Mouse (Mus musculus): ENCODE results near the gene 4933430I17Rik. TPM values are rescaled to one million over a fixed set of nuclear protein-coding genes. Genes with fewer than 3 reads are reported as not detected.
"Not testable (repeated sequence)": the region's sequence is repeated elsewhere in the genome, so short reads cannot be mapped to it uniquely, and the experiment has no call there.

4933430I17Rik gene
- total RNA-seq, 2 experiments from 2014 or later = not detected

- no peak for ATAC-seq (replicated peaks; ENCODE audit: low FRiP score, poor library complexity, severe bottlenecking)
These were observed 65.7 kb downstream of the 4933430I17Rik start for GRCm38 (mm10) chr4:62590878-62591277.

DNA sequence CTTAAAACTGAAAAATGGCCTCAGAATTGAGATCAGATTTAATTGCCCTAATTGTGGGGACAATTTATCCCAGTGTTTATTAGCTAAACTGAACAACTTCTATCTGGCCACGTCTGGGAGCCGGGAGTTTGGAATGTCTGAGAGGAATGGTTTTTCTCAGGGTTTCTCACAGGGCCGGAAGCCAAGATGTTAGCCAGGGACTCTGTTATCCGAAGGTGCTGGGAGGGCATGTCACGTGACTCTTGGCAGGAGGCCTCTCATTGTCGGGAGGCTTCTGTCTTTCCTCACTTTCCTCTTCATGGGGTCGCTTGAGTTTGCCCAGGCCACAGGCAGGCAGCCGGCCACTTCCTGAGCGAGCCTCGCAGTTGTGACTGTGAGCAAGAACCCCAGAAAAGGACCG is 66.2 kb downstream of the 4933430I17Rik start:
- ATAC-seq (replicated peaks; ENCODE audit: low FRiP score, poor library complexity, severe bottlenecking) = no peak

DNA sequence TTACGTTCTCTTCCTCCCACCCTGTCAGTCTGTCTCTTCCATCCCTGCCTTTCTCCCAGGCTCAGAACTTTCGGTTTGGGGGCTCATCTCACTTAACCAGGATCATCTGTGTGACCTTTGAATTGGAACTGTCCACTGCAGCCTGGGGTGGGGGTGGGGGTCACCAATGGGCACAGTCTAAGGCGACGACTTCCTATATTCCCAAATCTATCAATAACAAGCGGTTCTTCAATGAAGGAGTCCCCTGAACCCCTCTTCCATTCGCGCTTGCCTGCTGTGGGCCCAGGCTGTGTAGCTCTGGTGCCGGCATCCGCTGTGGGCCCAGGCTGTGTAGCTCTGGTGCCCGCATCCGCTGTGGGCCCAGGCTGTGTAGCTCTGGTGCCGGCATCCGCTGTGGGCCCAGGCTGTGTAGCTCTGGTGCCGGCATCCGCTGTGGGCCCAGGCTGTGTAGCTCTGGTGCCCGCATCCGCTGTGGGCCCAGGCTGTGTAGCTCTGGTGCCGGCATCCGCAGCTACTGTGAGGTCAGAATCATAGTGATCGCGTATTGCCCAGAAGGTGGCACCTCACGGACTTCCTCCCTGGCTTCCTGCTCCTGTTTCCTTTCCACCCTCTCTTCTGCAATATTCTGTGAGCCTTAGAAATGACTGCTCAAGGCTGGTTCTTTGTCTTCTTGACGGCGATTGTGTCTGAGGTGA is 68.5 kb downstream of the 4933430I17Rik start:
- not testable (repeated sequence) for ATAC-seq (replicated peaks; ENCODE audit: low FRiP score, poor library complexity, severe bottlenecking)

- no peak for ATAC-seq (replicated peaks; ENCODE audit: low FRiP score, poor library complexity, severe bottlenecking)
These were observed 69.3 kb downstream of the 4933430I17Rik start for GRCm38 (mm10) chr4:62594442-62594841.

DNA sequence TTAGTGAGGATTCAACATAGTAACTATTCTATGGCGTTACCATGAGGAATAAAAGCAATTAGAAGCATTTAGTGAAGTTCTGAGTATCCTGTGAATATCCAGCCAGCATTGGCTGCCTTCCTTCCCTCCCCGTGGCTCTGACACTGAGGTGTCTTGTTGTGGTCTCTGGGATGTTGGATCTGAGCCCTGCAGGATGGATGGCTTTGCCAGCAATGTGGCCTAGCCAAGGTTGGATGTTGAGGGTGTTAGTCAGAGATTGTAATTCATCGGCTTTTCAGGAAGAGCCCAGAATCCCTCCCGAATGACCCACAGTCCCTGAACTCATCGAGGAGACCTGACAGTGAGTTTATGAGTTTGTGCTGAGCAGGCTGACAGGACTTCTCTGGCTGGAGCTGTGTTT is 70.9 kb downstream of the 4933430I17Rik start:
- no peak for ATAC-seq (replicated peaks; ENCODE audit: low FRiP score, poor library complexity, severe bottlenecking)

Other genes starting within 250 kb of the 4933430I17Rik start
- gene Fkbp15, start 164.8 kb upstream of the 4933430I17Rik start, total RNA-seq (2015; ENCODE audit: low replicate concordance) = 15.0 and 25.9 TPM in 2 replicates
- 29.0 and 31.6 TPM in 2 replicates for gene Fkbp15, start 164.8 kb upstream of the 4933430I17Rik start, total RNA-seq (2017; ENCODE audit: low replicate concordance)
- 2.7 and 5.2 TPM in 2 replicates for gene Slc31a1, start 164.6 kb upstream of the 4933430I17Rik start, total RNA-seq (2015; ENCODE audit: low replicate concordance)
- gene Slc31a1, start 164.6 kb upstream of the 4933430I17Rik start, total RNA-seq (2017; ENCODE audit: low replicate concordance) = 3.7 and 5.4 TPM in 2 replicates
- 33.4 and 49.1 TPM in 2 replicates for gene Cdc26, start 116.7 kb upstream of the 4933430I17Rik start, total RNA-seq (2015; ENCODE audit: low replicate concordance)
- gene Cdc26, start 116.7 kb upstream of the 4933430I17Rik start, total RNA-seq (2017; ENCODE audit: low replicate concordance) = 30.9 and 33.0 TPM in 2 replicates
- 1.3 and 2.7 TPM in 2 replicates for gene Prpf4, start 116.6 kb upstream of the 4933430I17Rik start, total RNA-seq (2015; ENCODE audit: low replicate concordance)
- gene Prpf4, start 116.6 kb upstream of the 4933430I17Rik start, total RNA-seq (2017; ENCODE audit: low replicate concordance) = 7.0 and 12.5 TPM in 2 replicates
- not detected in 2 replicates for gene Rnf183, start 90.1 kb upstream of the 4933430I17Rik start, total RNA-seq (2015; ENCODE audit: low replicate concordance)
- gene Rnf183, start 90.1 kb upstream of the 4933430I17Rik start, total RNA-seq (2017; ENCODE audit: low replicate concordance) = not detected in 2 replicates
- 0.63 TPM in 1 of 2 replicates, not detected in the other for gene Wdr31, start 54.5 kb upstream of the 4933430I17Rik start, total RNA-seq (2015; ENCODE audit: low replicate concordance)
- gene Wdr31, start 54.5 kb upstream of the 4933430I17Rik start, total RNA-seq (2017; ENCODE audit: low replicate concordance) = 0.42 TPM in 1 of 2 replicates, not detected in the other
- gene Bspry, start 45.3 kb upstream of the 4933430I17Rik start, total RNA-seq (2015; ENCODE audit: low replicate concordance) = not detected in 2 replicates
- not detected in 2 replicates for gene Bspry, start 45.3 kb upstream of the 4933430I17Rik start, total RNA-seq (2017; ENCODE audit: low replicate concordance)
- not detected in 2 replicates for gene Hdhd3, start 21.9 kb upstream of the 4933430I17Rik start, total RNA-seq (2015; ENCODE audit: low replicate concordance)
- gene Hdhd3, start 21.9 kb upstream of the 4933430I17Rik start, total RNA-seq (2017; ENCODE audit: low replicate concordance) = 1.0 TPM in 1 of 2 replicates, not detected in the other
- gene Alad, start 5.5 kb upstream of the 4933430I17Rik start, total RNA-seq (2015; ENCODE audit: low replicate concordance) = 105 and 125 TPM in 2 replicates
- gene Alad, start 5.5 kb upstream of the 4933430I17Rik start, total RNA-seq (2017; ENCODE audit: low replicate concordance) = 81.9 and 128 TPM in 2 replicates
- gene Pole3, start 301 bp upstream of the 4933430I17Rik start, total RNA-seq (2015; ENCODE audit: low replicate concordance) = 21.3 and 30.7 TPM in 2 replicates
- 14.1 and 17.3 TPM in 2 replicates for gene Pole3, start 301 bp upstream of the 4933430I17Rik start, total RNA-seq (2017; ENCODE audit: low replicate concordance)
- 13.4 and 18.8 TPM in 2 replicates for gene Rgs3, start 34.5 kb downstream of the 4933430I17Rik start, total RNA-seq (2015; ENCODE audit: low replicate concordance)
- gene Rgs3, start 34.5 kb downstream of the 4933430I17Rik start, total RNA-seq (2017; ENCODE audit: low replicate concordance) = 2.5 and 4.5 TPM in 2 replicates